Mouse (Mus musculus) small intestine, adult 2 months (tissue): ENCODE measurements around the gene Atf7.

ENCODE experiments used
- CTCF ChIP-seq: fragments of 200-500 bp; IDR thresholded peaks from 2 replicates; pipeline ENCODE4 v1.5.1; 2012; ENCODE audit warnings: low read depth, mild to moderate bottlenecking, control low read depth, inconsistent platforms, low read length, moderate library complexity, mixed read lengths; ENCODE audit not compliant: insufficient replicate concordance, insufficient read length; ENCODE audit errors: extremely low read depth
- POLR2A ChIP-seq: fragments of 200-500 bp; IDR thresholded peaks from 2 replicates; pipeline ENCODE4 v1.6.1; 2012; ENCODE audit warnings: low read depth, mild to moderate bottlenecking, control low read depth, inconsistent platforms, low read length, moderate library complexity

DNA sequence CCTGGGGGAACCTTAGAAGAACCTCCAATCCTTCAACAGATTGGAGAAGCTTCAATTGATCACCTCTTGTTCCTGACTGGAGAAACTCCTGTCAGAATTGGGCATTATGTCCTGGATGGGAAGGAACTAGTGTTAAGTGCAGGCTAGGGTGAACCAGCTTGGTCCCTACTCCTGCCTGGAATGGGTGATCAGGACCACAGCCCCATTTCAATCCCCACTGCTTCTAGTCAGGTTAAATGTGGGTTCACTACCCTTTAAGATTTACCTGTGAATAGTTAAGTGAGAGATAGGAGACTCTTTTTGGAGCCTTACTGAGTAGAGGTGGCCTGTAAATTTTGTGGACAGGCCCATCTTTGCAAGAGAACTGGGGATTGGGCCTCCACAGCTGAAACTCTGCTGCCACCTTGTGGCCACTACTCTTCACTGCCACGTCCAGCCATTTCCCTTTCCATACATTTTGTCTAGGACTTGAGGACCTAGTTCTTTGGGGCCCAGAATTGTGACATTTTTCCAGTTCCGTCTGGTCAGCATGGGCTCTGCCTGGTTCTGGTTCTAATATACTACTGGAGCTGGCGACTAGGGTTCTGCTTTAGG, 100.3 kb downstream of the Atf7 start, which contains the start of gene Npff:
- TF ChIP-seq CTCF = peak; percentile 93; the same call in 1 of the 2 replicates
- no peak for TF ChIP-seq POLR2A
